Mouse (Mus musculus) limb, embryonic 15.5 days (tissue): ENCODE measurements at regions not wholly inside any gene's neighbourhood (a gene's known extent, or its start where the extent isn't known, plus 50 kb on each side); places are given as distances from the start of the nearest gene placed in this dataset.
A peak's percentile ranks its signal among the peaks of the same experiment; 100 is the strongest.

Experiments
- ATAC-seq: fragments of 200-750 bp; cut with Nextera tagmentation; 2 replicates; pipeline ENCODE4 v1.8.0; 2017; ENCODE audit warnings: low read depth, moderate TSS enrichment; ENCODE audit not compliant: insufficient number of reproducible peaks, low FRiP score, low TSS enrichment
- H3K27ac ChIP-seq: fragments of 300-500 bp; sonication (generic); 2 replicates; pipeline ENCODE4 v1.5.1; 2015; ENCODE audit warnings: moderate library complexity, mild to moderate bottlenecking, inconsistent platforms
- H3K27me3 ChIP-seq: fragments of 300-500 bp; sonication (generic); 2 replicates; pipeline ENCODE4 v1.6.1; 2015; ENCODE audit warnings: inconsistent platforms
- H3K36me3 ChIP-seq: fragments of 300-500 bp; sonication (generic); 2 replicates; pipeline ENCODE4 v1.6.1; 2015; ENCODE audit warnings: inconsistent platforms
- H3K4me1 ChIP-seq: fragments of 300-500 bp; sonication (generic); 2 replicates; pipeline ENCODE4 v1.6.1; 2015; ENCODE audit warnings: inconsistent platforms
- H3K4me2 ChIP-seq: fragments of 300-500 bp; sonication (generic); 2 replicates; pipeline ENCODE4 v1.6.1; 2015; ENCODE audit warnings: mild to moderate bottlenecking, inconsistent platforms
- H3K4me3 ChIP-seq: fragments of 300-500 bp; sonication (generic); 2 replicates; pipeline ENCODE4 v1.5.1; 2015; ENCODE audit warnings: mild to moderate bottlenecking, inconsistent platforms
- H3K9ac ChIP-seq: fragments of 300-500 bp; sonication (generic); 2 replicates; pipeline ENCODE4 v1.6.1; 2015; ENCODE audit warnings: inconsistent platforms
- H3K9me3 ChIP-seq: fragments of 300-500 bp; sonication (generic); 2 replicates; pipeline ENCODE4 v1.6.1; 2016; ENCODE audit warnings: inconsistent platforms
- WGBS: fragments of 180-500 bp; shearing (Covaris S2); methylation state at CpG from one replicate; pipeline ENCODE4 v1.1.7; 2015; 5-methylcytosine and 5-hydroxymethylcytosine counted together

DNA sequence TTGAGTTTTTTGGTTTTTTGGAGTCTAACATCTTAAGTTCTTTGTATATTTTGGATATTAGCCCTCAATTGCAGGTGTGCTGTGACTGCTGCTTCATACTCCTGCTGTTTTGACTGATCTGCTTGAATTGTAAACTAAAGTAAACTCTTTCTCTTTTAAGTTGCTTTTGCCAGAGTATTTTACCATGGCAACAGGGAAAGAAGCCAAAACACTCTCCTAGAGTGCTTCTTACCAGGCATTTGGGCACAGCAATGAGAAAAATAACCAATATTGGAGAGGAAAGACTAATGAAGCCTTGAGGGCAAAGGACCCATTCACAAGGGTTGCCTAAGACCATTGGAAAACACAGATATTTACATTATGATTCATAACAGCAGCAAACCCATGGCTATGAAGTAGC is 437.3 kb downstream of the Wdr11 start:
- Histone ChIP-seq H3K27ac (no peak overlapping the region), H3K27me3 (no peaks in the 10 kb centered on the region), H3K9ac (no peak overlapping the region), H3K4me1 (0 out of 2 replicates have a peak, but pooled peaks cover 6% of the 10 kb centered on the region), H3K36me3 (no peaks in the 10 kb centered on the region), H3K4me3 (no peak overlapping the region), H3K4me2 (no peak overlapping the region), H3K9me3 (no peaks in the 10 kb centered on the region)
- ATAC-seq, result no peak

DNA sequence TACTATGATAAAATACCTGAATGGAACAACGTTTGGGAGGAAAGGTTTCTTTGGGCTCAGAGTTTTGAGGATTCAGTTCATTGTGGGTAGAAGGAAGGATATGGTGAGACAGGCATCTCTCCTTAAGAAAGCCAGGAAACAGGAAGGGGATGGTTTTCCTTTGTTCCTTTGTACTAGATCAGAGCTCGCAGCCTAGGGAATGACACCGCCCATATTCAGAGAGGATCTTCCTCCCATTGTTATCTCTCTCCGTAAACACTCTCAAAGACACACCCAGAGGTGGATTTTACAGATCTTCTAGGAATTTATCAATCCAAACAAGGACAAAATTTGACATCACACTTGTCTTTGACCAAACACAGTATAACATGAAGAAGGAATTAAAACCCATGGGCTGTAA is 439.0 kb downstream of the Wdr11 start:
- 0 out of 2 replicates have a peak, but pooled peaks cover 6% of the 10 kb centered on the region for H3K4me1 ChIP-seq
- H3K9me3 ChIP-seq, result no peaks in the 10 kb centered on the region

DNA sequence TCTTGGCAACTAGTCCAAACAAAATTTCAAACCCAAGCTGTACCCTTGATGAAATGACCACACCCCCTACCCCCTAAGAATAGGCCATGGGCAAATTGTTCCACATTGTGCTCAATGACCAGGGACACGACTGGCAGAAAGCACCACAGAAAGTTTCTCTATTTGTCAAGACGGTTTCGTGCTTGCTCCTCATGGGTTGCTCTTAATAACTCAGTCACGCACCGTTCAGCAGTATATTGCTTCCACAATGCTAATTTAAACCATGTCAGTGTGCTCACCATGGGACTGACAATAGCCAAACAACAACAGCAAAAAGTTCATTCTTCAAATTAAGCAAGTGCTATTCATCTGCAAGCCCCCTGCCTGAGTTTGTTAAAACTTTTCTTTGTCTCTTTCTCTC is 444.6 kb downstream of the Wdr11 start:
- ATAC-seq, result no peak
- Histone ChIP-seq H3K4me3 (no peak overlapping the region), H3K9me3 (no peaks in the 10 kb centered on the region), H3K27ac (no peak overlapping the region), H3K36me3 (no peaks in the 10 kb centered on the region), H3K4me1 (peaks cover 12% of the 10 kb centered on the region), H3K9ac (no peak overlapping the region), H3K27me3 (no peaks in the 10 kb centered on the region), H3K4me2 (no peak overlapping the region)
- WGBS, result 62% methylated on average over 5 of the region's 5 CpGs

More for the DNA sequence above, 439.0 kb downstream of the Wdr11 start:
- H3K9ac ChIP-seq, result no peak overlapping the region
- 89% methylated on average over 4 of the region's 4 CpGs for WGBS
- no peaks in the 10 kb centered on the region for H3K36me3 ChIP-seq
- ATAC-seq, result no peak
- no peak overlapping the region for H3K4me3 ChIP-seq
- no peak overlapping the region for H3K27ac ChIP-seq
- no peak overlapping the region for H3K4me2 ChIP-seq
- H3K27me3 ChIP-seq, result no peaks in the 10 kb centered on the region

DNA sequence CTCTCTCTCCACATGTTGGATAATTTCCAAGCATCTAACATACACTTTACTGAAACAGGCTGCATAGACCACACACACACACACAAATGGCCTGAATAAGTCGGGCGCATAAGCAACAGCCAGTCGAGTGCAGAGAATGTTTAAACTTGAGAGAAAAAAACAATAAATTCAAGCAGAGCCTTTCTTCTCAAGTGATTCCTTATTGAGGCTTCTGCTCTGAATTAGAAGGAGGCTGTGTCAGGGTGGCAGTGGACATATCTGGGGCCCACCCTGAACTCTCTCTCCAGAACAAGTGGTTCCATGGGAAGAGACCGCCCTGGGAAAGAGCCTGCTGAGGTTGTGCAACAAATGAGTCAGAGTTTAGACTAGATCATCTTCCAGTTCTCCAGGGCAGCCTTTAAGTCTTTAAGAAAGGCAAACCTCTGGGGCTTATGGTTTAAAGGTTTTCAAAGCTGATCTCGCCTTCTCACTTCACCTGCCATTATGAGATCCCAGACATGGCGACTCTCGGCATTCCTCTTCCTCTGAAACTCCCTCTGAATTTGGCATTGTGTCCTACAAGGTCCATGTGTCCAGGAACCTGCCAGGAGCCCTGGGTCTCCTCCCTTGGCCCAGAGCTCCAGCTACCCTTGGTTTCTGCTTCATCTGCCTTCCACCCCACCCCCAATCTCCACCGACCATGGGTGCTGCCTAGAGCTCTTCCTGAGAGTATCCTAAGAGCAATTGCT is 445.3 kb downstream of the Wdr11 start:
- peak overlapping the region; percentile 50 for H3K27ac ChIP-seq
- no peak for ATAC-seq
- WGBS, result 50% methylated on average over 8 of the region's 8 CpGs

DNA sequence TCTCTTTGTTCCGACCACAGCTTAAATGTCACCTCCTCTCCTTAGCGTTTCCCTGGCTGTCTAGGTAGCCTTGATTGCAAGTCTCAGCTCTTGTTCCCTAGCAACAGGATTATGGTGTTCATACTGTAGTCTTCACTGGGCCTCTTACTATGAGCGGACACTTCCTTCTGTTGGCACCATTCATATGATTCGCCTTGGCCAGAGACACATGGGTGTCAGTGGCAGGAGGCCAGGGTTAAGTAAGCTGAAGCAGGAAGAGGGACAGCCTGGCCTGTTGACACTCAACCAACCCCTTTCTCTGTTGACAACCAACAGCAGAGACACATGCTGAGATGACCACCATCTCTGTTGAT is 445.9 kb downstream of the Wdr11 start:
- no peak overlapping the region for H3K4me3 ChIP-seq
- H3K9me3 ChIP-seq, result no peaks in the 10 kb centered on the region
- 82% methylated on average over 4 of the region's 4 CpGs for WGBS
- no peaks in the 10 kb centered on the region for H3K36me3 ChIP-seq
- 0 out of 2 replicates have a peak overlapping the region, but pooled peaks have one; percentile 50 for H3K27ac ChIP-seq
- H3K4me2 ChIP-seq, result no peak overlapping the region
- no peaks in the 10 kb centered on the region for H3K27me3 ChIP-seq
- peaks cover 9% of the 10 kb centered on the region for H3K4me1 ChIP-seq
- no peak overlapping the region for H3K9ac ChIP-seq
- no peak for ATAC-seq

More for the DNA sequence above, 445.3 kb downstream of the Wdr11 start:
- no peaks in the 10 kb centered on the region for H3K27me3 ChIP-seq
- no peak overlapping the region for H3K9ac ChIP-seq
- H3K4me2 ChIP-seq, result no peak overlapping the region
- no peaks in the 10 kb centered on the region for H3K9me3 ChIP-seq
- no peak overlapping the region for H3K4me3 ChIP-seq
- H3K4me1 ChIP-seq, result peaks cover 9% of the 10 kb centered on the region
- no peaks in the 10 kb centered on the region for H3K36me3 ChIP-seq

DNA sequence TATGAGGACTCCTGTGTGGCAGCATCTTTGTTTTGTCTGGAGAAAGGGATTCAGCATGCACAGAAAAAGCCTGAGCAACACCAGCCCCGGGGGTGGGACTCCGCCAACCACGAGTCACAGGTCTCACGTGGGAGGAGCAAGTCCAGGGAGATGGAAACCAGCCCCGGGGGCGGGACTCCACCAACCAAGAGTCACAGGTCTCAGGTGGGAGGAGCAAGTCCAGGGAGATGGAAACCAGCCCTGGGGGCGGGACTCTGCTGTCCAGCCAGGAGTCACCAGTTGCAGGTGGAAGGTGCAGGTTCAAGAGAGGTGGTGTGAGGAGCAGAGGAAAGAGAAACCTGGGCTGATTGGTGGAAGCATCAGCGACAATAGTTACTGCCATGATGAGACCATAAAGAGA is 448.9 kb downstream of the Wdr11 start:
- ATAC-seq, result no peak
- 73% methylated on average over 8 of the region's 8 CpGs for WGBS
- no peaks in the 10 kb centered on the region for H3K36me3 ChIP-seq
- H3K4me1 ChIP-seq, result peaks cover 14% of the 10 kb centered on the region
- no peaks in the 10 kb centered on the region for H3K27me3 ChIP-seq
- no peak overlapping the region for H3K27ac ChIP-seq
- no peaks in the 10 kb centered on the region for H3K9me3 ChIP-seq
- no peak overlapping the region for H3K4me2 ChIP-seq
- H3K4me3 ChIP-seq, result no peak overlapping the region
- no peak overlapping the region for H3K9ac ChIP-seq

DNA sequence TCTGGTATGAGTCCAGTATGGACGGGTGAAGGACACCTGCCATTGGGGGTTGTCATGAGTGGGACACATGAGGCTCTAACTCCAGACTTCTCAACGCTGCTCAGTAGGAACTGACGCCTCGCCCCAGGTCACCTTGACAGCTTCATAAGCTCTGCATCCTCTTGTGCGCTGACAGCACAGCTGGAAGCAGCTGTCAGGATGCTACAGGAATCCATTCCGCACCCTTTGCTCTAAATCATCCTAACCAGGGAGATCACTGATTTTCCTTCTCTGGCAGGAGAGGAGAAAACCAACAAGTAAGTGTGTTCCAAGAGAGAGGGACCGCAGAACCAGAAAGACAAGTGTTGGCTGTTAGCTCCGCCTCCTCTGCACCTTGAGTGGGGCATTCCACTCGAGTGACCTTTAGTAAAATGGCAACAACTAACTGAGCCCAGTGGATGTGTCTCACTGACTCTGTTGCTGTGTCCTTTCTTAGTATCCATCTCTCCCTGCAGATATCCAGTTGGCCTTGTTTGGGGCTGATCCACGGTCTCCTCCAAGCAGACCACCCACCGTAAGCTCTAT is 449.8 kb downstream of the Wdr11 start:
- Histone ChIP-seq H3K9ac (no peak overlapping the region), H3K4me2 (no peak overlapping the region), H3K9me3 (no peaks in the 10 kb centered on the region), H3K4me3 (no peak overlapping the region), H3K4me1 (peaks cover 14% of the 10 kb centered on the region), H3K27ac (no peak overlapping the region), H3K27me3 (no peaks in the 10 kb centered on the region), H3K36me3 (no peaks in the 10 kb centered on the region)
- ATAC-seq, result no peak
- 82% methylated on average over 11 of the region's 11 CpGs for whole genome bisulfite sequencing

DNA sequence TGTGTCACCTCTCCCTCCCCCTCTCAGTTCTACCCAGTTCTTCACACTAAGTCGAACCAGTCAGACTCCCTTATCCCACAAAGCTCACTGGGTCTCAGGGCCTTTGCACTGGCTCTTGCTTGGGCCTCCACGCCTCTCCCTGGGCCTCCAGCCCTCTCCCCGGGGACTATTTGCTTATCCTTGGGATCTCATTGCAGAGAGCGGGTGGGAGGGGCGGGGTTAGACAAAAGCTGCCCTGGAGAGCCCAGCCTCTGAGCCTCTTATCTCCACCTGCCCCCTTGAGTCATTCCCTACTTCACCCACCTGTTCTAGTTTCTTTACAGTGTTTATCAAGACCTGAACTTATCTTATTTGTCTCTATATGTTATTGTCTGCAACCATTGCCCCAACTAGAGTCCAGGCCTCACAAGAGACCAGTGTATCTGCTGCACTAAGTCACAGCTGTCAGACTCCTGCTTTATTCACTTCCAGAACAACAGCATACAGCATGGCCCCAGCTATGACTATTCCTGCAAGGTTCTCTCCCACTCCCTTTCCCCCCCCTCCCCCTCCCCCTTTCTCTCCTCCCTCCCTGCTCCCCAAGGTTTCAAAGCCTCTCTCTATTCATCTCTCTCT is 450.7 kb downstream of the Wdr11 start:
- Histone ChIP-seq H3K9me3 (no peaks in the 10 kb centered on the region), H3K27ac (no peak overlapping the region), H3K36me3 (no peaks in the 10 kb centered on the region), H3K9ac (no peak overlapping the region), H3K4me2 (no peak overlapping the region), H3K27me3 (no peaks in the 10 kb centered on the region), H3K4me3 (no peak overlapping the region), H3K4me1 (peaks cover 7% of the 10 kb centered on the region)
- 68% methylated on average over 5 of the region's 5 CpGs for WGBS
- no peak for ATAC-seq

DNA sequence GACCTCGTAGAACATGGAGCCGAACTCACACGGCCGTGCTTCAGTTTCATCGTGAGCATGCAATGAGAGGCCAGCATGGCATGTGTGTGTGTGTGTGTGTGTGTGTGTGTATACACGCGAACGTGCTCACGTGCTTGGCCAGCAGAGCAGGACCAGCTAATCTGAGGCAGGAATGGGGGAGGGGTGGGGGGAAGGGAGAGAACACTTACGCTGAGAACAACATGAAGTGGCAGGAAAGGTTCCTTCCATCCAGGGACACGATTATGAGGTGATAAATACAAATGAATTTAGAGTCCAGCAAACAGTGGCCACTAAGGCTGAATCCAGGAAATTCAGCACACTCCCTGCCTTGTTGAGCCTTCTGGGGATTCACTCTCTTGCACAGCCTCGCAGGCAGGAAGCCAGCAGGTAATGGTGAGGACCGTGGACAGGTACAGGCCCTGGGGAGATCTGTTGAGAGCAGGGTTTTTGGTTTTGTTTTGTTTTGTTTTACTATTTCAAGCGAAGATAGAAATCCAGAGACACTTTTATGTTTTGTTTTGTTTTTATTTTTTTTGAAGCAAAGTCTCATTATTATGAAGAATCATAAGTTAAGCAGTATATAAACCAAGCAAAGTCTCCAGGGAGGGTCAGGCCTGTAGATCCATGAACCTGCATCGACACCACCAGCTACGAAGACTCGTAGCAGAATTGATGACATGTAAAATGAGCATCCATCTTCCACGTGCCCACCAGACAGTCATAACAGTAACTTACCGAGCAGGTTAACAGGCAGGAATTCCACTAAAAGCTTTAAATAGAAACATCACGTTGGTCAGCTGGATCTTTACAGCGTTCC is 452.0 kb downstream of the Wdr11 start:
- H3K27ac ChIP-seq, result peak overlapping the region; percentile 43; the same call in 1 of the 2 replicates
- no peaks in the 10 kb centered on the region for H3K36me3 ChIP-seq
- H3K27me3 ChIP-seq, result no peaks in the 10 kb centered on the region
- no peak overlapping the region for H3K4me3 ChIP-seq
- no peak overlapping the region for H3K9ac ChIP-seq
- no peak overlapping the region for H3K4me2 ChIP-seq
- peaks cover 6% of the 10 kb centered on the region for H3K4me1 ChIP-seq
- 31% methylated on average over 21 of the region's 21 CpGs for WGBS
- ATAC-seq, result no peak
- H3K9me3 ChIP-seq, result no peaks in the 10 kb centered on the region

DNA sequence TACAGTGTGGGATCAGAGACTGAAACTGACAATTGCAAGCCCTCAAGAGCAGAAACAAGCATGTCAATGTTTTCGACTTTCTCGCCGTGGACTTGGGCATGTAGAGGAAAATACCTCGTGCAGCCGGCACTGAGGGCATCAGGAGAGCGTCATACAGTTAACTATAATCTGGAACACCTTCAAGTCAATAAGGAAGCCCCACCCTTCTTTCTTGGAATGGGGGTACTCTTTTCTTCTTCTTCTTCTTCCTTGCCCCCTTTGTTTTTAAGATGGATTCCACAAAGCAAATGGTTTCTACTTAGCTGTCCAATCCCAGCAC is 452.5 kb downstream of the Wdr11 start:
- 64% methylated on average over 6 of the region's 6 CpGs for WGBS
- H3K9ac ChIP-seq, result no peak overlapping the region
- H3K4me3 ChIP-seq, result no peak overlapping the region
- no peaks in the 10 kb centered on the region for H3K36me3 ChIP-seq
- peaks cover 6% of the 10 kb centered on the region for H3K4me1 ChIP-seq
- no peak overlapping the region for H3K4me2 ChIP-seq
- H3K27ac ChIP-seq, result peak overlapping the region; percentile 43; the same call in 1 of the 2 replicates
- ATAC-seq, result no peak
- H3K9me3 ChIP-seq, result no peaks in the 10 kb centered on the region
- H3K27me3 ChIP-seq, result no peaks in the 10 kb centered on the region

DNA sequence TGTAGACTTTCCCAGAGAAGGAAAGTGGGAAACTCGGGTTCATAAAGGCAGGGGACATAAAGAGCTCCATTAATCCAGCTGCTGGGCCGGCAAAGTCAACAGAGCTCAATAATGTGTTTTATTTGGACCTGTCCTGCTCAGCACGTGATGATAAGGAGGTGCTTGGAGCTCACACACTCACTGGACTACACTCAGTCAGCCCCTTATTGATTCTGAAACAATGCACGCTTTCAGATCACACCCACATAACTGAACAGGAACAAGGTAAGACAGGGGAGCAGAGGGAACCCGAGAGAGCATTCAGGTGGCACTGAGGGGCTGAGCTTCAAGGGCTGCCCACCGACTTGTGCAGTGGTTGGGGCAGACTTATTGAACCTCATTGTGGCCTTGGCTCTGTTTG is 452.9 kb downstream of the Wdr11 start:
- Histone ChIP-seq H3K36me3 (no peaks in the 10 kb centered on the region), H3K9ac (no peak overlapping the region), H3K4me2 (no peak overlapping the region), H3K27me3 (no peaks in the 10 kb centered on the region), H3K27ac (no peak overlapping the region), H3K9me3 (no peaks in the 10 kb centered on the region), H3K4me3 (no peak overlapping the region), H3K4me1 (peaks cover 6% of the 10 kb centered on the region)
- 54% methylated on average over 6 of the region's 6 CpGs for WGBS
- no peak for ATAC-seq

DNA sequence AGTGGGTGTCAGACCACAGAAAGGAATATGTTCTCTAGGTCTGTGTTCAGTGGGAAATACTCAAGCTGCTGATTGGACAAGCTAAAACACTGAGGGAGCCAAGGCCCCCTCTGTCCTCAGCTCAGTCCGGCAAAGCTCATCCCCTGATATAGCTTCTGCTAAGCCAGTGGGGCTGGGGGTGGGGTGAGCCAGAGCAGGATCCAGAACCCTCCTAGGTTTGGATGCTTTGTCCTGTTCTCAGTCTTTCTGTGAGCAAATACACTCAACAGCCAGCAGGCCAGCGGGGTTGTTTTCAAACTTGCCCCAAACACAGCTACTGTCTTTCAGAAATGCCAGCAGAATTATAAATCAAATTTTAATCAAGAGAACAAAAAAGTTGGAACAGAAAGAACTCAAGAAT is 454.4 kb downstream of the Wdr11 start:
- Histone ChIP-seq H3K4me1 (peaks cover 6% of the 10 kb centered on the region), H3K9me3 (no peaks in the 10 kb centered on the region), H3K4me3 (no peak overlapping the region), H3K4me2 (no peak overlapping the region), H3K27me3 (no peaks in the 10 kb centered on the region), H3K36me3 (no peaks in the 10 kb centered on the region), H3K9ac (no peak overlapping the region), H3K27ac (no peak overlapping the region)
- ATAC-seq, result no peak
- 73% methylated on average over 2 of the region's 2 CpGs for WGBS
